Mouse (Mus musculus) left cerebral cortex, adult 2 months (tissue): Measurements from ENCODE around the gene Cd101. TPM values are rescaled to one million over a fixed set of nuclear protein-coding genes. Genes with fewer than 3 reads are reported as not detected.

Source experiments
- DNase-seq, 2 experiments: peaks; one replicate each; pipeline ENCODE4 v3.0.0; 2021 to 2022; ENCODE audit warnings: low spot score in 2 of 2, mixed read lengths in 1 of 2; ENCODE audit errors: extremely low spot score in 1 of 2
- H3K27ac ChIP-seq: fragments of 200-600 bp; 2 replicates; pipeline ENCODE4 v1.8.1; 2022
- H3K4me3 ChIP-seq: fragments of 200-600 bp; 2 replicates; pipeline ENCODE4 v1.8.1; 2022
- CTCF ChIP-seq: fragments of 200-600 bp; IDR thresholded peaks from 2 replicates; pipeline ENCODE4 v1.8.1; 2022; ENCODE audit warnings: antibody characterized with exemption, mild to moderate bottlenecking, moderate library complexity
- intact Hi-C: fragments of 180-260 bp; cut with DNase I; formaldehyde crosslinking; loops from one replicate; pipeline ENCODE4 v1.15.1; 2025
- total RNA-seq, 2 experiments: library from RNA; stranded (reverse); gene quantifications; 2 replicates each; pipeline ENCODE4 v1.2.3; 2021

Gene Cd101
- total RNA-seq, 2 experiments from 2014 or later, result 0.59 to 0.72 TPM

DNA sequence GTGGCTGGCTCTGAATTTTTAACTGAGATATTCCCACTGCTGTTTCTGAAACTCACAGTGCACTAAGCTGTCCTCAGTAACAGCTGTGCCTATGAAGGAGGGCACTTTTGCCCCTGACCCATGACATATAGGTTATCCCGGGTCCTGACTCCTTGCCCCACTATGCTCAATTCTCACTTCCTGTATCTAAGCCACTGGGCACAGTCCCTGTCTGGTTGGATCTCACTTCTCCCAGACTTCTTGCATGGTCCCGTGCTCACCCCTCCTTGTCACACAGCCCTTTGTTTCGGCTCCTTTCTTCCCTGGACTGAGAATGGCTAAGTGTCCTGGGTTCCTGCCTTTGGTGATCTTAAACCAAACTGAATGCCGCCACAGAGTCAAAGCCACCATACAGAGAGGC, 35.1 kb downstream of the Cd101 start:
- TF ChIP-seq CTCF, result no peak
- Histone ChIP-seq H3K27ac (no peak overlapping the region), H3K4me3 (no peak overlapping the region)
- no peak for DNase-seq
- intact Hi-C loops, result loop anchor here (5.0 kb wide), 1 partner anchor 153 kb away; no protein-coding TSS in a partner anchor

DNA sequence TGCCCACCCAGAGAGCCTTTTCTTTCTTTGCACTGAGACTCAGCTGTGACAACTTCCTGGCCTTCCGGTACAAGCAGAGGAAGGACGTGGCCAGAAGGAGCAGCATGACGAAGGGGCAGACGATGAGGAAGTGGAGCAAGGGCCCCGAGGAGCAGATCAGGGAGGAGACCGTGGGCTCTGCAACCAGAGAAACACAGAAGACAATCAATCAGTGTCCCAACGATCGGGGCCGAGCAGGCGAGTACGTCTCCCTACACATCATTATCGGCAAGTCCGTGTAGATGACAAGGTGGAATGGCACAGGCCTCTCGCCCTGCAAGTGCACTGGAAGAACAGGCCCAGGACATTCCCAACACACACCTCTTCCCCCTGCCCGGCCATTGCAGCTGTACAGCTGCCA, 35.6 kb downstream of the Cd101 start:
- no peak overlapping the region for H3K4me3 ChIP-seq

DNA sequence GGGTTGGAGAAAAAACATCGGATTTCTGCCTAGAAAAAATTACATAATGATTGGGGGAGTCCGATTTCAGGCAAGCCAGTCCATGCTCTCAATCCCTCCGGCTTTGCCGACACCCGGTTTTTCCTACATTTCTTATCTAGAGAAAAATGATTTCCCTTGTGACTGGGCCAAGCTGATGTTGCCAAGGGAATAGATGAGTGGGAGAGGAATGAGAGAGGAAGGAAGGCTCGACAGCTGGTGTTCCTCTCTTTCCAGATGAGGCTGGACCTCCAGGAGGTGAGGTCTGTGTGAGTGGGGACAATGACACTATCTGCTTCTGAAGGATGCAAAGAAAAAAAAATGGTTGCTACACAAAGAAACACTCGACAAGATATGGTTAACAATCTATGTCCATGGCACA, 36.2 kb downstream of the Cd101 start:
- no peak for DNase-seq
- intact Hi-C loops, result loop anchor here (5.0 kb wide), 1 partner anchor 154 kb away; no protein-coding TSS in a partner anchor
- Histone ChIP-seq H3K27ac (no peak overlapping the region), H3K4me3 (no peak overlapping the region)
- TF ChIP-seq CTCF, result no peak

More for the DNA sequence above, 35.6 kb downstream of the Cd101 start:
- no peak for TF ChIP-seq CTCF
- H3K27ac ChIP-seq, result 0 out of 2 replicates have a peak overlapping the region, but pooled peaks have one; percentile 28
- intact Hi-C loops, result loop anchor here (5.0 kb wide), 1 partner anchor 154 kb away; no protein-coding TSS in a partner anchor
- no peak for DNase-seq

- H3K4me3 ChIP-seq, result no peak overlapping the region
- DNase-seq, result no peak
- intact Hi-C loops, result loop anchor here (5.0 kb wide), 1 partner anchor 157 kb away; no protein-coding TSS in a partner anchor
- H3K27ac ChIP-seq, result no peak overlapping the region
- no peak for TF ChIP-seq CTCF
Measured at GRCm38 (mm10) chr3:100990231-100990630, 39.1 kb downstream of the Cd101 start.

DNA sequence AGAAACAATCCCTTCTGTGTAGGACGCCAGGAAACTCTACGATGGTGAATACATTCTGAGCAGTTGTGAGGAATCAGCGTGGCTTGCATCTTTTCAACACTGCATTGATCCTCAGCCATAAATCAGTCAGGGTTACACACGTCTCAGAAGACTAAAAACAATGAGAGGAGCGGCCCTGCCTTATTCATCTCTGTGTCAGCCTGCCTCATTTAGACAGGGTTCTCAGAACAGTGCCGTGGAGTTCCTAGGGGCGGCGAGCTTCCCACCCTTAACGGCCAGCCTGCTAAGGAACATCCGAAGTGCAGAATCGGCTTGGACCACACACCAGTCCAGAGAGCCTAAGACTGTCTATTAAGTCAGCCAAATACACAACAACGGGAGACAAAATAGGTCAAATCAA, 39.9 kb downstream of the Cd101 start:
- Histone ChIP-seq H3K4me3 (no peak overlapping the region), H3K27ac (no peak overlapping the region)
- DNase-seq, result no peak
- intact Hi-C loops, result no loop called here
- peak; percentile 30 for TF ChIP-seq CTCF

GRCm38 (mm10) chr3:100979290-100979689, 50.1 kb downstream of the Cd101 start:
- intact Hi-C loops, result no loop called here

DNA sequence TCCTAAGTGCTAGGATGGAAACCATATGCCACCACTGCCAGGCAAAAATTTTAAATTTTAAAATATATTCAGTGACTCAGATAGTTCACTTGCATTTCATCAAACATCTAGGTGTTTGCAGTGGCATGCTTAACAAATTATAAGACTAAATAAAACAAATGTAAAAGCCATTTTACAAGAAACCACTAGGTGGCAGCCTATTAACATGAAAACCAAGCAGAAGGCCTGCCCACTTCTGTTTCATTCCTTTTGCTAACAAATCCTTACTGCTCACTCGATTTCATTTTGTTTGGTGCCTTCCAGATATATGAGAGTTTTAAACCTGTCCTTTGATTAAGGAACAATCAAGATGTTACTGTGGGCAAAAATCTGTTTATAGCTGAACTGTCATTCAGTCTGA, 55.5 kb downstream of the Cd101 start:
- no peak for DNase-seq
- TF ChIP-seq CTCF, result peak; percentile 86
- Histone ChIP-seq H3K27ac (no peak overlapping the region), H3K4me3 (no peak overlapping the region)
- intact Hi-C loops, result loop anchor here (1.0 kb wide), 2 partner anchors 189 to 321 kb away; no protein-coding TSS in a partner anchor

More at GRCm38 (mm10) chr3:100979290-100979689, 50.1 kb downstream of the Cd101 start:
- Histone ChIP-seq H3K27ac (no peak overlapping the region), H3K4me3 (no peak overlapping the region)
- DNase-seq, result no peak
- TF ChIP-seq CTCF, result no peak

DNA sequence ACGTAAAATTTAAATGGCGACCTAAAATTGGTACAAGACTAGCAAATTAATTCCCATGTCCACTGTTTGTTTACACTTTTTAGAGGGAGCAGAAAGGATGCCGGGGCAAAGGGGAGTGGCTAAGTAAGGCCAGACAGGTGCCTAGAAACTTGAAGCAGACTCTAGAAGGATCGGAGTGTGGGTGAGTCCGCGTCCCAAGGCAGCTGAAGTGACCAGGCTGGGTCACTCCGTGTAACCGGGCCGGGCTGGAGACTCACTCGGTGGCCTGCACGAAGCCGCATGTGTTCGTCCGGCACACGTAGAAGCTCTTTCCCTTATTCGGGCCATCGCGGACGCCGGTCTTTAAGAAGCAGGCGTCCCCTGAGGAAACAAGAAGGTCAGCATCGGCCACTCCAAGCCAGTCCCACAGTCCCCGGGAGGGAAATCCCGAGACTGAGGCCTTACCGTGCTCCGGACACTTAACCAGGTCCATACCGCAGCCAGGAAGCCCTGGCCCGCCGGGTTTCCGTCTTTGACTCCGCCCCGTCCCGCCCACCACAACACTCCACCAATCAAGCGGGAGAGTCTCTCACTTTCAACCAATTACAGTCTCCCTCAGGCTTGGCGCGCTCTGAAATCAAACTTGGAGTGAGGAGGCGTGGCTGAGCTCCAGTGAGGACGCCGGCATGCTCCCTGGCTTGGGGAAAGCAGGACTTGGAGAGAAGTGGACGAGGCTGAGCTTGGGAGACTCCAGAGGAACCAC, 60.0 kb downstream of the Cd101 start, which contains the start of gene Ttf2:
Gene Ttf2 (minus strand): TSS at position 488 of the 742 bp plus-strand sequence.
- Histone ChIP-seq H3K27ac (no peak within 1 kb of the TSS), H3K4me3 (peak within 1 kb of the TSS; percentile 69)
- DNase-seq, result peak; percentile 86
- no peak for TF ChIP-seq CTCF
- intact Hi-C loops, result loop anchor here (2.0 to 10.0 kb wide), 2 partner anchors 205 to 493 kb away; no protein-coding TSS in a partner anchor

DNA sequence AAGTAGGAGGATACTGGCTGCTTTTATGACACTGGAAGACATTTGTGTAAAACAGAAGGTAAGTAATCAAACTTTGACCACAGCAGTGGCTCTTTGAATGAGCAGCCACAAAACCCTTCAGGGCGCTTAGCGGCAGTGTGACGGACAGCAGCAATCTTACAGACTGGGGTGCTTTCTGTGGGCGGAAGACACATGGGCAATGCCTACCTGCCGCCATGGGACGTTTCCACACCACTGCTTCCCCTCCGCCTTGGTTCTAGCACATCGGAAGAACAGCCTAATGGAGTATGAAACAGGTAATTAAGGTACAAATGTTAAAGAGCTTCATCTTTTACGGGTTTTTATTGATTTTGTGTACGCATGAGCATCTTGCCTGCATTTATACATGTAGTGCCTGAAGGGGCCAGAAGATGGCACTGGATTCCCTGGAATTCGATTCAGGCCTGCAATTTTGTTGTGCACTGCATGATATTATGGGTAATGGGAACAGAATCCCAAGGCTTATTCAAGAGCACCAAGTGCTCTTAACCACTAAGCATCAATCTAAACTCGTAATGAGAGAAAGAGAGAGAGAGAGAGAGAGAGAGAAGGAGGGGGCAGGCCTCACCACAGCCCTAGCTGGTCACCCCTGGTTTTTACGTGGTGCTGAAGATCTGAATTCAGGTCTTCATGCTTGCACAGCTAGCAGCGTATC, 65.4 kb downstream of the Cd101 start:
- peak; percentile 81 for TF ChIP-seq CTCF
- Histone ChIP-seq H3K4me3 (no peak overlapping the region), H3K27ac (no peak overlapping the region)
- DNase-seq, result peak; percentile 42 to 72
- intact Hi-C loops, result loop anchor here (5.0 to 10.0 kb wide), 2 partner anchors 199 to 848 kb away; no protein-coding TSS in a partner anchor

DNA sequence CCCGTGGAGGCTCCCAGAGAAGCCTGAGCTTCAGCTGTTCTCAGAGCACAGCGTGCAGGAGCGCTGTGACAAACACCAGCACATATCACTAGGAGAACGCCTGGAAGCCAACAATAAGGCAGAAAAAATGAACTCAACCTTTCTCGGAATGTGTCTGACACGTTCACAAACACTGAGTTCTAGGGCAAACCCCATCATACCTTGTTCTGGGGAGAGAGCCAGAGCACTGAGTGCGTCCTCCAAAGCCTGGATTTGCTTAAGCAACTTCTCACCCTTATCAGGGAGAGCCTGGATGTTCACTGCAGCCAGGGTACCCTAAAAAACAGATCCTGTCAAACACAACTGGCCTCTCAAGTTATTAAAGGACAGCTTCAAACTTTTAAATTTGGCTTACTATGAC, 67.9 kb downstream of the Cd101 start:
- Histone ChIP-seq H3K27ac (no peak overlapping the region), H3K4me3 (no peak overlapping the region)
- intact Hi-C loops, result loop anchor here (5.0 to 10.0 kb wide), 2 partner anchors 197 to 851 kb away; no protein-coding TSS in a partner anchor
- no peak for DNase-seq
- no peak for TF ChIP-seq CTCF

DNA sequence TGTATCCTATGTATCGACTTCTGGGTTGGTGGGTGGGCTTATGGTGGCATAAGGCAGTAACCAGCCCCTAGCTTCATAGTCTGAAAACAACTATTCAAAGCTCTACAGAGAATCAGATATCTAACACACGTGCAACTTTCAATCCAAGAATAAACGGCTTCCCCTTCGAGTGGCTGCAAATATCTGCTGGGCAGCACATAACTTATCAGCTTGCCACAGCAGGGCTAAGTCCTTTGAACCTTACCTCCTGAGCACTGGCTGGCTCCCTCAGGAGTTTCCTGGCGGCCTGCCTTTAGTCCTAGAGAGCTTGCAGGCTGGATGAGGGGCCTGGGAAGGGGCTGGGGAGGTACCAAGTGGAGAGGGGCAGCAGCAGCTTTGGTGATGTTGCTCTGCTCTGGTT, 68.3 kb downstream of the Cd101 start:
- no peak for DNase-seq
- intact Hi-C loops, result loop anchor here (5.0 to 10.0 kb wide), 2 partner anchors 196 to 851 kb away; no protein-coding TSS in a partner anchor
- Histone ChIP-seq H3K27ac (no peak overlapping the region), H3K4me3 (no peak overlapping the region)
- no peak for TF ChIP-seq CTCF

DNA sequence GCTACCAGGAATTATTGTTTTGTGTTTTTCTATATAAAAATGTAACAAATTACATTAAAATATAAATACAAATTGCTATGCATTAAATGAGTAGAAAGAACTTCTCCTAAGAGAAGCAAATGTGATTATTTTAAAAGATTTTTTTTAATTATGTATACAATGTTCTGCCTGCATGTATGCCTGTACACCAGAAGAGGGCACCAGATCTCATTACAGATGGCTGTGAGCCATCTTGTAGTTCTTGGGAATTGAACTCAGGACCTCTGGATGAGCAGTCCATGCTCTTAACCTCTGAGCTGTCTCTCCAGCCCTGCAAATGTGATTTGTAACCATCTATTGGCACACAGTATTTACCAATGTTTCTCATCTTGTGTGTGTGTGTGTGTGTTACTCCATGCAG, 74.7 kb downstream of the Cd101 start:
- Histone ChIP-seq H3K4me3 (no peak overlapping the region), H3K27ac (no peak overlapping the region)
- DNase-seq, result no peak
- TF ChIP-seq CTCF, result peak; percentile 38
- intact Hi-C loops, result no loop called here
